ENCODE assay signal across 8 mouse cellular contexts in the genomic region with DNA sequence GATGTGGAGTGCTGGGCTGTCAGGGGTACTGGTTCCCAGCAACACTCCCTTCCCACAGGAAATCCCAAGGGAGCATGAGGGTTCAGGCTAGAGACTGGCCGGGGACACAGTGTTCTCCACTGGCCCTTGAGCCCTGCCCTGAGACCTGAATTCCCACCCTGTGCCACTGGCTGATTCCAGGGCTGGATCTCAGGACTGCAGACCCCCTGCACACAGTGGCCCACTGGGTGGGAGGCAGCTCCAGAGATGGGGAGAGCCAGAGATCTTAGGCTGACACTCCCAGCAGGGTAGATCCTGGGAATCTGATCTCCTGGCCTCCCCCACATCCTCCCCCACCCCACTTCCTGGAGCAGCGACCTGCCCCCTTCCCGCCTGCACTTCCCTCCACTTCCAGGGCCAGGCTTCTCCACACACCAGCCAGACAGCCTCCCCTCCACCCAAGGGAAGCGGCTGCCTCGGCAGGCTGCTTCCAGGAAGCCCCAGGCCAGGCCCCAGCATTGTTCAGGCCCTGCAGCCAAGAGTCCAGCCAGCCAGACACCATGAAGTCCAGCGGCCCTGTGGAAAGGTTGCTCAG. TPM values are rescaled to one million over a fixed set of nuclear protein-coding genes. Genes with fewer than 3 reads are reported as not detected.
DNase-seq lines count a peak whose midpoint lies in the region; ATAC-seq and TF ChIP-seq lines count a peak whose summit lies in the region.

No protein-coding gene starts in this region.

- WGBS in kidney, adult 2 months, result 5% methylated on average over 6 of the region's 6 CpGs
- 7% methylated on average over 6 of the region's 6 CpGs for WGBS in lung, adult 2 months
- WGBS in stomach, embryonic 14.5 days, result 13% methylated on average over 6 of the region's 6 CpGs

- H3K4me3 ChIP-seq in ES-Bruce4 (ENCODE audit: low read depth, low read length), result no peak overlapping the region
- H3K4me3 ChIP-seq in brown adipose tissue, adult 24 weeks (ENCODE audit: insufficient read depth, low read depth, low read length), result peak overlapping the region; percentile 78
- H3K4me3 ChIP-seq in kidney, adult 2 months (ENCODE audit: insufficient read depth, low read depth, low read length), result peak overlapping the region; percentile 59
- peak overlapping the region; percentile 69 for H3K4me3 ChIP-seq in lung, adult 2 months (replicated peaks; ENCODE audit: extremely low read depth, low read depth, low read length)
- peak overlapping the region; percentile 61 for H3K4me3 ChIP-seq in stomach, embryonic 14.5 days (ENCODE audit: low read depth, low read length)

- H3K36me3 ChIP-seq in ES-Bruce4 (ENCODE audit: control insufficient read depth, insufficient read depth, low read length, poor library complexity, severe bottlenecking), result peaks cover under 1% of the 10 kb centered on the region; the same call in 1 of the 2 replicates
- H3K36me3 ChIP-seq in kidney, adult 2 months (ENCODE audit: control insufficient read depth, insufficient read depth, low read length), result peaks cover 1% of the 10 kb centered on the region; the same call in 1 of the 2 replicates
- peaks cover 16% of the 10 kb centered on the region; the same call in 1 of the 2 replicates for H3K36me3 ChIP-seq in stomach, embryonic 14.5 days (ENCODE audit: control insufficient read depth, insufficient read depth, low read length)

- DNase-seq in heart, adult 8-10 months (ENCODE audit: low spot score), result peak; percentile 89
- peak; percentile 90 for DNase-seq in kidney, adult 2 months
- peak; percentile 73 for DNase-seq in lung, adult 2 months
- no peak for DNase-seq in cerebellum, postnatal 4 days (ENCODE audit: low spot score in 2 of 2)
- no peak for DNase-seq in frontal cortex, postnatal 36 days (ENCODE audit: low spot score in 2 of 2)

- TF ChIP-seq POLR2A in ES-Bruce4 (IDR thresholded peaks at IDR 0.05; ENCODE audit: insufficient read depth, low read length), result no peak
- peak; percentile 52 for TF ChIP-seq POLR2A in kidney, adult 2 months (IDR thresholded peaks at IDR 0.05; ENCODE audit: low read depth, low read length)
- TF ChIP-seq POLR2A in lung, adult 2 months (IDR thresholded peaks at IDR 0.05; ENCODE audit: borderline replicate concordance, extremely low read depth, low read depth, low read length), result peak; percentile 75; the same call in 1 of the 2 replicates

- TF ChIP-seq EP300 in ES-Bruce4 (IDR thresholded peaks at IDR 0.05; ENCODE audit: insufficient read depth, low read depth, low read length), result 0 out of 2 replicates have a peak, but pooled peaks have one; percentile 11

- H3K27ac ChIP-seq in ES-Bruce4 (ENCODE audit: insufficient read depth, low read length), result no peak overlapping the region
- peak overlapping the region; percentile 99 for H3K27ac ChIP-seq in brown adipose tissue, adult 24 weeks (replicated peaks; ENCODE audit: low read depth, low read length)
- H3K27ac ChIP-seq in kidney, adult 2 months (ENCODE audit: insufficient read depth, low read depth, low read length), result peak overlapping the region; percentile 98
- H3K27ac ChIP-seq in stomach, embryonic 14.5 days (ENCODE audit: low read length), result peak overlapping the region; percentile 99

- H3K4me2 ChIP-seq in stomach, embryonic 14.5 days (replicated peaks; ENCODE audit: low read depth, low read length), result peak overlapping the region; percentile 84

- no peak overlapping the region for H3K9ac ChIP-seq in ES-Bruce4 (ENCODE audit: low read depth, poor library complexity, severe bottlenecking)
- peak overlapping the region; percentile 58; the same call in 1 of the 2 replicates for H3K9ac ChIP-seq in stomach, embryonic 14.5 days (replicated peaks; ENCODE audit: low read depth, low read length)

- H3K9me3 ChIP-seq in ES-Bruce4 (replicated peaks; ENCODE audit: control insufficient read depth, insufficient read depth, low read length, poor library complexity, severe bottlenecking), result no peaks in the 10 kb centered on the region
- no peaks in the 10 kb centered on the region for H3K9me3 ChIP-seq in stomach, embryonic 14.5 days (ENCODE audit: control insufficient read depth, low read depth, low read length)

- no peak for ATAC-seq in stomach, embryonic 14.5 days (ENCODE audit: insufficient number of reproducible peaks, insufficient read depth, low FRiP score, low read depth)

- no peaks in the 10 kb centered on the region for H3K27me3 ChIP-seq in ES-Bruce4 (ENCODE audit: control insufficient read depth, insufficient read depth, low read length, poor library complexity, severe bottlenecking)
- no peaks in the 10 kb centered on the region for H3K27me3 ChIP-seq in kidney, adult 2 months (replicated peaks; ENCODE audit: control insufficient read depth, insufficient read depth, low read length)
- no peaks in the 10 kb centered on the region for H3K27me3 ChIP-seq in stomach, embryonic 14.5 days (ENCODE audit: control insufficient read depth, insufficient read depth, low read length)

- peaks cover 10% of the 10 kb centered on the region for H3K4me1 ChIP-seq in ES-Bruce4 (ENCODE audit: control insufficient read depth, insufficient read depth, low read length)
- H3K4me1 ChIP-seq in brown adipose tissue, adult 24 weeks (ENCODE audit: control insufficient read depth, insufficient read depth, insufficient read length, low read length), result peaks cover 24% of the 10 kb centered on the region
- H3K4me1 ChIP-seq in kidney, adult 2 months (ENCODE audit: control insufficient read depth, insufficient read depth, low read length), result peaks cover 42% of the 10 kb centered on the region
- H3K4me1 ChIP-seq in lung, adult 2 months (ENCODE audit: control insufficient read depth, insufficient read depth, low read length), result peaks cover 32% of the 10 kb centered on the region
- peaks cover 78% of the 10 kb centered on the region for H3K4me1 ChIP-seq in stomach, embryonic 14.5 days (ENCODE audit: control insufficient read depth, insufficient read depth, low read length)

- no peak for TF ChIP-seq CTCF in ES-Bruce4 (IDR thresholded peaks at IDR 0.05; ENCODE audit: low read depth, low read length)
- no peak for TF ChIP-seq CTCF in kidney, adult 2 months (conservative IDR thresholded peaks at IDR 0.05; ENCODE audit: insufficient read depth, insufficient read length, low read depth, low read length)
- TF ChIP-seq CTCF in lung, adult 2 months (IDR thresholded peaks at IDR 0.05; ENCODE audit: insufficient read depth, low read length), result no peak

RNA-seq across cellular contexts. Expression of gene Tns2, which starts 2.4 kb away (rescaled TPM):
- 10.4 and 12.8 TPM in 2 replicates for polyA plus RNA-seq in ES-Bruce4 (2011; ENCODE audit: insufficient read depth, insufficient read length, low read depth, missing spikeins)
- 49.0 and 90.1 TPM in 2 replicates for polyA plus RNA-seq in brown adipose tissue, adult 24 weeks (2012; ENCODE audit: insufficient read depth, insufficient read length, missing spikeins)
- 100 to 1,000 TPM; 123 to 146 (median 133) TPM for total RNA-seq in heart, adult 8-10 months (2022)
- 124 and 143 TPM in 2 replicates for polyA plus RNA-seq in kidney, adult 2 months (2012; rRNA removed)
- 255 and 329 TPM in 2 replicates for polyA plus RNA-seq in lung, adult 2 months (2012; rRNA removed)
- 42.6 and 48.5 TPM in 2 replicates for polyA plus RNA-seq in stomach, embryonic 14.5 days (2014; fragmentation: Nextera tagmentation; extraction: Ambion mirVana)

RNA-seq across cellular contexts. Expression of gene Eif4b, which starts 29.1 kb away (rescaled TPM):
- 584 and 631 TPM in 2 replicates for polyA plus RNA-seq in ES-Bruce4 (2011; ENCODE audit: insufficient read depth, insufficient read length, low read depth, missing spikeins)
- polyA plus RNA-seq in brown adipose tissue, adult 24 weeks (2012; ENCODE audit: insufficient read depth, insufficient read length, missing spikeins), result 47.9 and 93.9 TPM in 2 replicates
- 100 to 1,000 TPM; 161 to 190 (median 169) TPM for total RNA-seq in heart, adult 8-10 months (2022)
- 92.1 and 124 TPM in 2 replicates for polyA plus RNA-seq in kidney, adult 2 months (2012; rRNA removed)
- 47.3 and 87.1 TPM in 2 replicates for polyA plus RNA-seq in lung, adult 2 months (2012; rRNA removed)
- polyA plus RNA-seq in stomach, embryonic 14.5 days (2014; fragmentation: Nextera tagmentation; extraction: Ambion mirVana), result 129 and 134 TPM in 2 replicates

RNA-seq across cellular contexts. Expression of gene Spryd3, which starts 33.4 kb away (rescaled TPM):
- polyA plus RNA-seq in ES-Bruce4 (2011; ENCODE audit: insufficient read depth, insufficient read length, low read depth, missing spikeins), result 11.7 and 15.1 TPM in 2 replicates
- polyA plus RNA-seq in brown adipose tissue, adult 24 weeks (2012; ENCODE audit: insufficient read depth, insufficient read length, missing spikeins), result 8.6 and 12.8 TPM in 2 replicates
- 10 to 100 TPM; 13.2 to 16.8 (median 15.6) TPM for total RNA-seq in heart, adult 8-10 months (2022)
- polyA plus RNA-seq in kidney, adult 2 months (2012; rRNA removed), result 29.7 and 30.1 TPM in 2 replicates
- polyA plus RNA-seq in lung, adult 2 months (2012; rRNA removed), result 40.8 and 55.2 TPM in 2 replicates
- 15.2 and 16.7 TPM in 2 replicates for polyA plus RNA-seq in stomach, embryonic 14.5 days (2014; fragmentation: Nextera tagmentation; extraction: Ambion mirVana)

RNA-seq across cellular contexts. Expression of gene Igfbp6, which starts 41.5 kb away (rescaled TPM):
- 2.0 and 2.2 TPM in 2 replicates for polyA plus RNA-seq in ES-Bruce4 (2011; ENCODE audit: insufficient read depth, insufficient read length, low read depth, missing spikeins)
- polyA plus RNA-seq in brown adipose tissue, adult 24 weeks (2012; ENCODE audit: insufficient read depth, insufficient read length, missing spikeins), result 30.2 and 52.1 TPM in 2 replicates
- total RNA-seq in heart, adult 8-10 months (2022), result 10 to 100 TPM; 20.6 to 52.4 (median 26.0) TPM
- 18.5 and 26.8 TPM in 2 replicates for polyA plus RNA-seq in kidney, adult 2 months (2012; rRNA removed)
- polyA plus RNA-seq in lung, adult 2 months (2012; rRNA removed), result 337 and 400 TPM in 2 replicates
- polyA plus RNA-seq in stomach, embryonic 14.5 days (2014; fragmentation: Nextera tagmentation; extraction: Ambion mirVana), result 12.4 and 13.1 TPM in 2 replicates

RNA-seq across cellular contexts. Expression of gene Soat2, which starts 47.7 kb away (rescaled TPM):
- polyA plus RNA-seq in ES-Bruce4 (2011; ENCODE audit: insufficient read depth, insufficient read length, low read depth, missing spikeins), result 0.45 TPM in 1 of 2 replicates, not detected in the other
- not detected in 2 replicates for polyA plus RNA-seq in brown adipose tissue, adult 24 weeks (2012; ENCODE audit: insufficient read depth, insufficient read length, missing spikeins)
- total RNA-seq in heart, adult 8-10 months (2022), result under 1 TPM in 3 of 4 experiments, not detected in 1; 0.11 to 0.13 (median 0.12) TPM
- 1.1 and 1.2 TPM in 2 replicates for polyA plus RNA-seq in kidney, adult 2 months (2012; rRNA removed)
- 1.1 and 1.2 TPM in 2 replicates for polyA plus RNA-seq in lung, adult 2 months (2012; rRNA removed)
- 2.1 and 2.2 TPM in 2 replicates for polyA plus RNA-seq in stomach, embryonic 14.5 days (2014; fragmentation: Nextera tagmentation; extraction: Ambion mirVana)

Comparison
In these comparisons a context has a peak if more than half of its experiments do, and no peak if none do; other contexts are left out.
1. DNase-seq: peak in heart, adult 8-10 months (single experiment), kidney, adult 2 months (single experiment) and lung, adult 2 months (single experiment); none in cerebellum, postnatal 4 days (0 of 2) and frontal cortex, postnatal 36 days (0 of 2).